Mouse (Mus musculus) thymus, adult 2 months (tissue): ENCODE measurements around the gene Platr17. TPM values are rescaled to one million over a fixed set of nuclear protein-coding genes. Genes with fewer than 3 reads are reported as not detected.

Experiments
- DNase-seq: peaks from one replicate; pipeline ENCODE4 v3.0.0; 2021
- H3K27ac ChIP-seq: fragments of 200-500 bp; 2 replicates; pipeline ENCODE4 v1.5.1; 2012; ENCODE audit warnings: low read length, control low read depth; ENCODE audit not compliant: control insufficient read depth, insufficient read depth
- H3K27me3 ChIP-seq: fragments of 200-500 bp; 2 replicates; pipeline ENCODE4 v1.6.1; 2012; ENCODE audit warnings: mild to moderate bottlenecking, low read length, moderate library complexity, mixed read lengths; ENCODE audit not compliant: control insufficient read depth, insufficient read depth
- H3K36me3 ChIP-seq: fragments of 200-500 bp; 2 replicates; pipeline ENCODE4 v1.6.1; 2012; ENCODE audit warnings: mild to moderate bottlenecking, low read length, moderate library complexity; ENCODE audit not compliant: control insufficient read depth, insufficient read depth
- H3K4me1 ChIP-seq: fragments of 200-500 bp; replicated peaks from 2 replicates; pipeline ENCODE4 v1.6.1; 2012; ENCODE audit warnings: low read length; ENCODE audit not compliant: control insufficient read depth, insufficient read depth
- H3K4me3 ChIP-seq: fragments of 200-500 bp; 2 replicates; pipeline ENCODE4 v1.5.1; 2012; ENCODE audit warnings: mild to moderate bottlenecking, low read length, control low read depth, moderate library complexity; ENCODE audit not compliant: control insufficient read depth, insufficient read depth
- CTCF ChIP-seq: fragments of 200-500 bp; IDR thresholded peaks from 2 replicates; pipeline ENCODE4 v1.5.1; 2012; ENCODE audit warnings: mild to moderate bottlenecking, control low read depth, low read length, moderate library complexity, borderline replicate concordance; ENCODE audit not compliant: control insufficient read depth, poor library complexity, insufficient read depth; ENCODE audit errors: extremely low read depth
- POLR2A ChIP-seq: fragments of 200-500 bp; IDR thresholded peaks from 2 replicates; pipeline ENCODE4 v1.6.1; 2012; ENCODE audit warnings: mild to moderate bottlenecking, low read length, control low read depth, moderate library complexity; ENCODE audit not compliant: control insufficient read depth, poor library complexity, insufficient read depth; ENCODE audit errors: extremely low read depth
- WGBS: fragments of 180-500 bp; shearing (Covaris S2); methylation state at CpG from one replicate; pipeline ENCODE4 v1.1.7; 2018; 5-methylcytosine and 5-hydroxymethylcytosine counted together
- polyA plus RNA-seq: library from polyadenylated mRNA; depleted of rRNA; stranded (reverse); fragments of >200 nt; gene quantifications from 2 replicates; pipeline ENCODE4 v1.2.3, GENCODE M21; 2012

Platr17 gene
- polyA plus RNA-seq, 1 experiment: 0.69 TPM

- no peak overlapping the region for H3K27ac ChIP-seq
- 94% methylated on average over 15 of the region's 15 CpGs for WGBS
- peaks cover 17% of the 10 kb centered on the region for H3K36me3 ChIP-seq
- H3K4me3 ChIP-seq: no peak overlapping the region
- H3K4me1 ChIP-seq: peaks cover 20% of the 10 kb centered on the region
- H3K27me3 ChIP-seq: no peaks in the 10 kb centered on the region
- DNase-seq: no peak
- no peak for TF ChIP-seq POLR2A
- TF ChIP-seq CTCF: no peak
Observed at GRCm38 (mm10) chr17:33936993-33937392, 32.1 kb downstream of the Platr17 start.

- WGBS: 89% methylated on average over 11 of the region's 11 CpGs
- Histone ChIP-seq H3K36me3 (peaks cover 10% of the 10 kb centered on the region), H3K4me1 (peaks cover 20% of the 10 kb centered on the region), H3K27ac (no peak overlapping the region), H3K4me3 (no peak overlapping the region), H3K27me3 (no peaks in the 10 kb centered on the region)
- TF ChIP-seq CTCF (no peak), POLR2A (no peak)
- no peak for DNase-seq
Observed at GRCm38 (mm10) chr17:33938783-33939182, 33.8 kb downstream of the Platr17 start.

- DNase-seq: peak; percentile 87
- Histone ChIP-seq H3K27ac (no peak within 1 kb of the TSS), H3K36me3 (peaks cover 10% of the 10 kb centered on the region), H3K4me3 (peak within 1 kb of the TSS; percentile 73), H3K4me1 (peaks cover 20% of the 10 kb centered on the region), H3K27me3 (no peaks in the 10 kb centered on the region)
- WGBS: under 1% methylated on average over 36 of the region's 36 CpGs
- no peak for TF ChIP-seq CTCF
- TF ChIP-seq POLR2A: 0 out of 2 replicates have a peak, but pooled peaks have one; percentile 10
Observed at GRCm38 (mm10) chr17:33940206-33940805, 35.4 kb downstream of the Platr17 start, which contains the start of the genes Pfdn6 and Wdr46. Gene Pfdn6 (minus strand): TSS chr17:33940343. Gene Wdr46 (plus strand): TSS chr17:33940660.

- DNase-seq: no peak
- Histone ChIP-seq H3K4me3 (peak overlapping the region; percentile 73), H3K27ac (no peak overlapping the region), H3K27me3 (no peaks in the 10 kb centered on the region), H3K4me1 (peaks cover 20% of the 10 kb centered on the region), H3K36me3 (peaks cover 10% of the 10 kb centered on the region)
- TF ChIP-seq CTCF (no peak), POLR2A (no peak)
- WGBS: 1% methylated on average over 26 of the region's 26 CpGs
Observed at GRCm38 (mm10) chr17:33940981-33941380, 36.0 kb downstream of the Platr17 start.

GRCm38 (mm10) chr17:33941381-33941780 lies 36.4 kb downstream of the Platr17 start:
- Histone ChIP-seq H3K4me3 (peak overlapping the region; percentile 73), H3K4me1 (peaks cover 21% of the 10 kb centered on the region), H3K27me3 (no peaks in the 10 kb centered on the region), H3K36me3 (peaks cover 10% of the 10 kb centered on the region), H3K27ac (no peak overlapping the region)
- 46% methylated on average over 19 of the region's 19 CpGs for WGBS
- DNase-seq: no peak
- TF ChIP-seq POLR2A (no peak), CTCF (no peak)

- no peak overlapping the region for H3K4me3 ChIP-seq
- H3K4me1 ChIP-seq: peaks cover 39% of the 10 kb centered on the region
- DNase-seq: no peak
- no peaks in the 10 kb centered on the region for H3K36me3 ChIP-seq
- TF ChIP-seq CTCF (no peak), POLR2A (no peak)
- no peak overlapping the region for H3K27ac ChIP-seq
- H3K27me3 ChIP-seq: no peaks in the 10 kb centered on the region
- 95% methylated on average over 15 of the region's 15 CpGs for WGBS
Observed at GRCm38 (mm10) chr17:33943454-33943853, 38.5 kb downstream of the Platr17 start.

GRCm38 (mm10) chr17:33947430-33948089 lies 42.6 kb downstream of the Platr17 start:
- Histone ChIP-seq H3K36me3 (no peaks in the 10 kb centered on the region; the same call in 1 of the 2 replicates), H3K27ac (peak overlapping the region; percentile 73), H3K4me3 (no peak overlapping the region), H3K27me3 (no peaks in the 10 kb centered on the region), H3K4me1 (peaks cover 51% of the 10 kb centered on the region)
- 18% methylated on average over 10 of the region's 10 CpGs for WGBS
- peak; percentile 60 for DNase-seq
- no peak for TF ChIP-seq POLR2A
- TF ChIP-seq CTCF: no peak
